Mouse (Mus musculus): ENCODE measurements around the gene Junb.

The Junb gene

DNA sequence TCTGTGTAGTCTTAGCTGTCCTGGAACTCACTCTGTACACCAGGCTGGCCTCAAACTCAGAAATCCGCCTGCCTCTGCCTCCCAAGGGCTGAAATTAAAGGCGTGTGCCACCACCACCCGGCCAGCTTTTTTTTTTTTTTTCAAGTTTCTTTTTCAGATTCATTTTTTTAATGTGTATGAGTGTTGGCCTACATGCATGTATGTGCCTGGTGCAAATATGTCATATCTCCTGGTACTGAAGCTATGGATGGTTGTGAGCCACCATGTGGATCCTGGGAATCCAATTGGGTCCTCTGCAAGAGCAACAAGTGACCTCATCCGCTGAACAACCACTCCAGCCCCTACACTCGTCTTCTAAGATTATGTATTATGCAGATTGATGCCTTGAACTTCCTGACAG lies 8.9 kb upstream of the Junb start:
- no peak for DNase-seq

DNA sequence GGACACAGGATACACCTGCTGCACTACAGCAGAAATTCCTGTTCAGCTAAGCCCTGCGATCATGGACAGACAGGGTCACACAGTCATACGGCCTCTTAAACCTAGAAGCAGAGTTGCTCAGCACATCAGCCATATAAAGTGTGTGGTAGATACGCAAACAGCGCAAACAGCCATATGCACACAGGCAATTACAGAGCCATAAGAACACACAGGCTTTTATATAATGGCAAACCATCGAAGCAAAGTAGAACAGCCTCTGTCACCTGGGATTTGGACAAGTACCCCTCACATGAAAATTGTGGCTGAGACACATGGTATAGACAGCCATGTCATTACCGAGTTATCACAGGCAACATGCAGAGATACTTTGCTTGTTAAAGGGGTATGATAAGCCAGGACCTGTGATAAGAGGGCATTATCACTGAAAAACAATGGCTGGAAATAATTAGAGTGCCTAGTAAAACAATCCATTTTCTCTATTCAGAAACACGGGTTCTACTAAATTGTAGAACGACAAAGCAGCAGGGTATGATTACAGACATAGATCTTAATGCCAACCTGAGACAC lies 7.9 kb upstream of the Junb start:
- DNase-seq: no peak

DNA sequence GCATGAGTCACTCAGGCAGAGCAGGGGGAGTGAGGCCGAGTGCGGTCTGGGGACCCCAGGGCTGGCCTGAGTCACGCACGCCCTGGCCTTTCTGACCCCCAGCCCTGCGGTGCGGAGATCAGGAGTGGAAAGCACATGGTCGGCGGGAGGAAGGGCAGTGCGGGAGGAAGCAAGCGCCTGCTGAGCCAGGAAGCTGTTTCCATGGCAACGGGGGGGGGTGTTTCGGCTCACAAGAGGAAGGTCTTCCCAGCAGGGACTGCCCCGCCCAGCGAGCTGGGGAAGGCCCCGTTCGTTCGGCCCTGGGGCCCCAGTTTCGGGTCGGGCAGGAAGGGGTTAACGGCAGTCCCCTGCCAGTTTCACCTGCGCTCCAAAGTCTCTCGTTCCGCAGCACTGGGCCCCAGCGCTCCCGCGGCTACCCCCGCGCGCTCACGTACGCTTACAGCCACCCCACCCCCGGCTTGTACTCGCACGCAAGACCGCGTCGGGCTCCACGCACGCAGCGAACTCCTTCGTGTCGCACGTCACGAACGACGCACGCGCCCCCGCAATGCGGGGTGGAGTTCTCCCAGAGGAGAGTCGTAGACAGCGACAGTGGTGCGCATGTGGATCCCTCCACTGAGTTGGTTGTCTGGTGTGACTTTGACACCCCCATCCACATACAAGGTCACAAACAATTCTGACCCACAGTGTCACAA lies 7.3 kb upstream of the Junb start:
- peak; percentile 98 for DNase-seq

DNA sequence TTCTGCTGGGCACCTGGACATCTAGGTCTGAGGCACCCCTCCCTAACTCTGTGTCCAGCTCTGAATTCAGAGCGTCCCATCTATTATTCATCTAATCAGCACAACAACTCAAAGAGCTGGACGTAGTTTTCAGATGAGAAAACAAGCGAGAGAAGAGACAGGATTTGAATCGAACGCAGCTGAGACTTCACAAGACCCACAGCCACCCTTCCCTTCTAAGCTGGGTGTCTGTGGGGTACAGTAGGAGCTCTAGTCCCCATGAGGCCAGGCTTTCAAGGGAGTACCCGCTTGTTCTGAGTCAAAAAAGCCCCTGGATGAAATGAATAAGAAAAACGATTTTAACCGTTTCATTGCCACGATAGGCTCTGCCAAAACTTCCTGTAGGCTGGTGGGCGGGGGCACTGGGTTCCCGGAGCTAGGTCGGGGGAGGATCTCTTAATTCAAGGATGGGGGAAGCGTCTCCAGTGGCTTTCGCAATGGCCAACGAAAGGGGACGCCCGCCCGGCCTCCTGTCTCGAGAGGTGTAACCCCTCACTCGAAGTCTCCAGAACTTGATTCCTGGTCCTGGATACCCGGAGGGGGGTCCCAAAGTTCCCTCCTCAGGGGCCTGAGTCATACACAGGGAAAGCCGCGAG lies 6.6 kb upstream of the Junb start:
- DNase-seq: no peak

DNA sequence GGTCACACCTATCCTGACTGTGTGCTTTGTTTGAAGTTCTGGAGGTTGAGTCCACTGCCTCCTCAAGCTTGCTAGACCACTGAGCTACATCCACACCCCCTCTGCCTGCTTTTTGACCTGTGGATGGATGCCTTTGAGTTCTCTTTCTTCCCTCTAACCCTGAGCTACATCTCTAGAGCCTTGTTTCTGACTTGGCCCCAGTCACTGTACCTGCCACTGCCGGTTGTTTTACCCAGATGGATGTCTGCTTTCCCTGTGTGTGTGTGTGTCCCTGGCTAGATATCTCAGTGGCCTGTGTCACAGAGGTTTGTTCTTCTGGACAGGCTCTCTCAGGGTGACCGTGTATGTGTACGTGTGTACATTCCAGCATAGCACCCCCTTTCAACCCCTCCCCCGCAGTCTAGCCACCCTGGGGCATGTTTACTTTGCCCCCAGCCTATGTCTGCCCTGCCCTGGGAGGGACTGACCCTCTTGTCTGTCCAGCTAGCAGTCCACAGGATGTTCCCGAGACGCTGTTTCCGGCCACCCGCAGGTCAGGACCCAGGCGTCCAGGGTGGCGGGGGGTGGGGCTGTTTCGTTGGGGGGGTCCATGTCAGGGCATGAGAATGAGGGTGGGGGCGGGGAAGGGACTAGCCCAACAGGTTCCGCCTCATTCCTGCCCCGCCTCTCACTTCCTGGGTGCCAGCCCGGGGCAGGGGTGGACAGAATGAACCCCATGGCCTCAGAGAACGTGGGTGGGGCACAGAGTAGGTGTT lies 6.0 kb upstream of the Junb start:
- DNase-seq: peak; percentile 83

DNA sequence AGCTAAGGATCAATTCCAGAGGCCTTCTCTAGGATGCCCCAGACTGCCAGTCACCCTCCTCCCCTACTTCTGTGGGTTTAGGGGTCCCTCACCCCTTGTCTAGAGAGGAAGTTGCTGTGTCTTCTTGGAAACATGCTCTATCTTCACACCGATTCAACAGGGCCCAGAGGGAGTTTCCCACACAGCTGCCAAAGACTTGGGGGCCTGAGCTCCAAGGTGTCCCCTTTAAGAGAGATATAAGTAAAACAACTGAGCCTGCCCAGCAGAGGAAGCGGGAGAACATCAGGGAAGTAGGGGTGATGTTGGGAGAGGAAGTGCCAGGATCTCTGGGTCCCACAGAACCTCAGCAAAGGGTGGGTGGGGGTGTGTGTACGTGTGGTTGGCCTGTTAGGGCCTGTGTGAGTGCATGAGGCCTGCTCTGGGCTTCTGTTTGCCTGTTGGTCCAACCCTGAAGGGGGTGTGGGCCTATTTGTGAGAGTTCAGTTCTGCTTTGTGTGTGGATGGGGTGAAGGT lies 4.0 kb upstream of the Junb start:
- DNase-seq: no peak

DNA sequence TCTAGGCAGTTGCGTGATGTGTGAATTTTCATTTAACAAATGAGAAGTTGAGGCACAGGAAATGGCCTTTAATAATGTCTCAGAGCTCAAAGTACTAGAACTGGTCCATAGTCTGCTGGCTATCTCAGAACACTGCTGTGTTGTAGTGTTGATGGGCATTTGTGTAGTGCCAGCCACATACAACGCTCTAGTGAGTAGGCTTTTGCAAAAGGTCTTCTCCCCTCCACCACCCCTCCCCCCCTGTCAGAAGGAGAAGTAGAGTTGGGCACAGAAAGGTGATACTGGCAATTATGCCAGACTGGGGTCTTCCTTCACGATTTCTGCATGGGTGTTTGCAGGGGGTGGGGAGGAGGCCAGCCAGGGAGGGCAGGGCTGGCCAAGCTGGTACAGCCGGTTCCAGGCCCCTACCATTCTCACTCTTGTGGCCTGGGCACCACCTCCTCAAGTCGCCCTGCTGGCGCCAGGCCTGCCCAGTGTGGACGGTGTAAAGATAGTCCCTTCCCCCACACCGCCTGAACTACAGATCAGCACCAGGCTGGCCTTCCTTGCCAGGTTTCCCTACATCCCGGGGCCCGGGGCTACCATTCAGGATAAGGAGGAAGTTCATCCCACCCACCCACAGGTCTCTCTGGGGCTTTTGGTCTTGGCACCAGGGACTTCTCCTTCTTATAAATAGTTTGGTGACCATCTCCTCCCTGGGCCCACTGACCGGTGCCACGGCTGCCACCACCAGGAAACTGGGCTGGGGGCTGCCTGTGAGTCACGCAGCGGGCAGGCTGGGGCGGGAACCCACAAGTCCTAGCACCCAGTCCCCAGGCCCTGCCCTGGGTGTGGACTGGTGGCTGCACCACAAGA lies 3.4 kb upstream of the Junb start:
- DNase-seq: peak; percentile 70

DNA sequence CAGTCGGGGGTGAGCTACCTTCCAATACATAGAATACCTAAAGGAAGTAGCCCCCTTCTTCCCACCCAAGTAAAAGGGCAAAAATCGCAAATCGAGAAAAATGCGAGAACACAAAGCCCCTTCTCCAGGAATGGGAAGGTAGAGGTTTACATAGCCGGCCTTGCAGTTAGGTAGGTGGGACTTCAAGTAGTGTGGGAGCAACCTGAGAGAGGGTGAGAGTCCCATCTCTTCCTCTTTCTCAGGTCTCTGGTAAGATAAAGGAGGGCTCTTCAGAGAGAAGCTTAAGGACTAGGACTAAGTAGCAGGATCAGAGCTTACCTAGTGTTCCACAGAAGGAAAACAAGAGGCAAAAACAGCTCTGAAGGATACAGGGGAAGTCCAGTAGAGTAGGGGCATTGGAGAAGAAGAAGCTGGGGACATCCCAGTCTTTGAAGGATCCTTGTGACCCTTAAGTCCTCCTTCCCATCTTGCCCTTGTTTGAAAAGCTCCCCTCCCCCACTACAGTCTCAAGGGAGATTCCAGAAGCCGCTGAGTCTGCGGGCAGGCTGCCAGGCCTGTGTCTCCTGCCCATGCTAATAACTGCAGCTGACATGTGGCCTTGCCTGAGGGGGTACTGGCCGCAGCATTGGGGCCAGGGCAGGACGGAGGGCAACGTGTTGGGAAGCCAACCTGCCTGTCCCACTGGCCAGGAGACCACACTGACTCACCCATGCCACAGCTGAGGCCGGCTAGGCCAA lies 2.3 kb upstream of the Junb start:
- peak; percentile 96 for DNase-seq

DNA sequence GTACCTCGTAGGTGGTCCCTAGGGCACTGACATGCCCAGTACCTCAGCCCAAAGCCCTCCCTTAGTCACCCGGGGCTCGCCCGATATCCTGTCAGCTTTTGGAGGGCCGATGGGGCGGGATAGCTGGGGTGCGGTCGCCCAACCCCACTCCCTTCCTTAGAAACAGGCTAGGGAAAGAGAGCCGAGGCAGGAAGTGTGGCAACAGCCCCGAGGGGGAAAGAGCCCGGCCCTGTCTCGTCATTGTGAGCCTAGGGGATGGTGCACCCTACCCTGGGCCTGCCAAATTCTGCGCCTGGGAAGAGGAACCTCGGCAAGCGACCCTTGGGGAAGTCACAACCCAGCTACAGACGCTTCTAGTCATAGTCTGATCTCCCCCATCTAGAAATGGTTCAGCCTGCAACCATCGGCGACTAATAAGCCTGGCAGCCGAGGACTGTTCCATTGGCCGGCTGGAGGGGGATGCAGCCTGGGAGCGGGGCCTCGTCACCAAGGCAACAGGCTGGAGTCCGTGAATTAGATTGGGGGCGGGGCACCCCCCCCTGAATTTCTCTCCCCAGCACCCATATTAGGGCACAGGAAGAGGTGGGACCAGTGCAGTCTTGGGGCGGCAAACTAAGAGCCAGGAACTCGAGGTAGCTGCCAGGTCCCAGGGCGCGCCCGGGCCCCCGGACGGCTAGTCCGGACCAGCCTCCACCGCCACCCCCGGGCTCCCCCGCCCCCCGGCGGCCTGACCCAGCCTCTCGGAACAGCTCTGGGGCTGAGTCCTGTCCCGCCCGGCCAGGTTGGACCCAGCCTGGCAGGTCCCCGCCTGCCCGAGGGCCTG lies 1.3 kb upstream of the Junb start:
- DNase-seq: peak; percentile 96

DNA sequence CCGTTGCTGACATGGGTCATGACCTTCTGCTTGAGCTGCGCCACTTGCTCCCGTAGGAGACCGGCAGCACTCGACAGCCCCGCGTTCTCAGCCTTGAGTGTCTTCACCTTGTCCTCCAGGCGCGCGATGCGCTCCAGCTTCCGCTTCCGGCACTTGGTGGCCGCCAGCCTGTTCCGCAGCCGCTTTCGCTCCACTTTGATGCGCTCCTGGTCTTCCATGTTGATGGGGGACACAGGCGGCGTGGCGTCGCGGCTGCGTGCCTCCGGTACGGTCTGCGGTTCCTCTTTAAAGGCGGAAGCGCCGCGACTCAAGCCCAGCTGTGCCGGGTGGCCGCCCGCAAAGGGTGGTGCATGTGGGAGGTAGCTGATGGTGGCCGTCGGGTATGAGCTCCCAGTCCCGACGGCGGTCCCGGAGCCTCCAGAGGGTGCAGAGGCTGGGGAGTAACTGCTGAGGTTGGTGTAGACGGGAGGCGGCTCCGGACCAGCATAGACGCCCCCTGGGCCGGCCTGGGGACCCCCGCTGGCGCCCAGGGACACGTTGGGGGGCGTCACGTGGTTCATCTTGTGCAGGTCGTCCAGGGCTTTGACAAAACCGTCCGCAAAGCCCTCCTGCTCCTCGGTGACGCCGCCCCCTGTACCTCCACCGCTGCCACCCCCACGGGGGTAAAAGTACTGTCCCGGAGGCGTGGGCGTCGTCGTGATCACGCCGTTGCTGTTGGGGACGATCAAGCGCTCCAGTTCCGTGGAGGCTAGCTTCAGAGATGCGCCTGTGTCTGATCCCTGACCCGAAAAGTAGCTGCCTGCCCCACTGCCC lies 877 bp downstream of the Junb start:
- DNase-seq: peak; percentile 82

DNA sequence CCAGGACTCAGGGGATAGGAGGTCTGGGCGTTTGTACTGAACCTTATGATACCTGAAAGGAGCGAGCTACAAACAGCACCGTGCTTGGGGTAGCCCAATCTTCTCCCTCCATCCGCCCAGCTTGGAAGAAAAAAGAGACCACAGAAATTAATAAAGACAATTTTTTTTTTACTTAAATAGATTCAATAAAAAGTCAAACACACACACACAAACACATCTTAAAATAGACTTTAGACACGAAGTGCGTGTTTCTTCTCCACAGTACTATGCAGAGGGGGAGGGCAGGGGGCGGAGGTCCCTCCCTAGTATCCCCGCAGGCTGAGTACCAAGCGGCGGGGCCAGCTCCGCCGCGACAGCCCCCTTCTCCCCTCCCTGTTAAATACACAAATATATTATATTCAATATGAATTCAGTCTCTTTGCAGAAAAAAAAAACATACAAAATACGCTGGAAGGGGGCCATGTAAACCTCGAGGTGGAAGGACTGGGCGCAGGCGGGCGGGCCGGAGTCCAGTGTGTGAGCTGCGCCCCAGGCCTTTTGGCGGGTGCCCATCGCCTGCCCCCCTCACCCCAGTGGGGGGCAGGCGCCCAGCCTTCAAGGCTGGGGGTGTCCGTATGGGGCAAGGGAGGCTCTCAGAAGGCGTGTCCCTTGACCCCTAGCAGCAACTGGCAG lies 1.6 kb downstream of the Junb start:
- no peak for DNase-seq

DNA sequence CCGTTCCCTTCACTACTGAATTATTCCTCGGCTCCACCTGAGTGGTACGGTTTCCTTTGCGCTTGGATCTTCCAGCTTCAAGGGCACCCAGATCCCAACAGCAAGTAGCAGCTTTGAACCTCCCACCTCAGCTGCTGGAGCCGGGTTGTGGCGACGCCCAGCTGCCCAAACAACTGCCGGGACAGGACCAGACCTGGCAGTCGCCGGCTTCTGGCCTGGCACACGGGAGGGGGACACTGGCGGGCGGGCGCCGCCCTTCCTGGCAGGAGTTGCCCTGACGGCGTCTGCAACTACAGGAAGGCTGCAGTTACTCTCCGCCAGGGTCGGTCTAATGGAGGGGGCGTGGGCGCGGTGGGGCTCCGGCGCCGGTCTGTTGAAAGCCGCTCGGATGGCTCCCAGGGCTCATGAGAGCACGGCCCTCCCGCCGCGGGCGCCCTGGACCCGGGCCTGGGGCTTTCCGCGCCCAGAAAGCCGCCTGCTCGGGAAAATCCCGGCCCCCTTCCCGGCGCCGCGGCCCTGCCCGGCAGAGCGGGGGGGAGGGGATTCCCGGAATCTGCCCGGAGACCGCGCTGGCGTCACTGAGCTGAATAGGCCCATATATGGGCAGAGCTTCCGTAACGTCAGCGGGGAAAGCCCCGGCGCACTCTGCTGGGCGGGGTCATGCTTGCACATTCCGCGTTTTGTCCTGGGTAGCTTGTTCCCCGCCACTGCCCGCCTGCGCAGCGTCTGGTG lies 2.3 kb downstream of the Junb start:
- DNase-seq: peak; percentile 97

DNA sequence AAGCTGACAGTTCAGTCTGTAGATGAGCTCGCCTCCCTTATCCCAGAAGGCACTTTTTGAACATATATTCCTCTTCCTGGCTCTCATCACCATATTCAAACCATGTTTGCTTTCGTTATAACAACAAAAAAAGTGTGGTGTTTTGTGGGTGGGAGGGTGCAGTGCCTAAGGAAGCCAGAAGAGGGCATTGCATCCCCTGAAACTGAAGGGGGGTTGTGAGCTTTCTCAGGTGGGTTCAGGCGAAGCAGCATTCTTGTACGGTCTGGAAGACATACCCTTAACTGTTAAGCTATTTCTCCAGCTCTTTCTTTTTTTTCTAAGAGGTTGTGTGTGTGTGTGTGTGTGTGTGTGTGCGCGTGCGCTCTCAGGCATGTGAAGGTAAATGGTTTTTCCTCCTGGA lies 3.1 kb downstream of the Junb start:
- peak; percentile 80 for DNase-seq

DNA sequence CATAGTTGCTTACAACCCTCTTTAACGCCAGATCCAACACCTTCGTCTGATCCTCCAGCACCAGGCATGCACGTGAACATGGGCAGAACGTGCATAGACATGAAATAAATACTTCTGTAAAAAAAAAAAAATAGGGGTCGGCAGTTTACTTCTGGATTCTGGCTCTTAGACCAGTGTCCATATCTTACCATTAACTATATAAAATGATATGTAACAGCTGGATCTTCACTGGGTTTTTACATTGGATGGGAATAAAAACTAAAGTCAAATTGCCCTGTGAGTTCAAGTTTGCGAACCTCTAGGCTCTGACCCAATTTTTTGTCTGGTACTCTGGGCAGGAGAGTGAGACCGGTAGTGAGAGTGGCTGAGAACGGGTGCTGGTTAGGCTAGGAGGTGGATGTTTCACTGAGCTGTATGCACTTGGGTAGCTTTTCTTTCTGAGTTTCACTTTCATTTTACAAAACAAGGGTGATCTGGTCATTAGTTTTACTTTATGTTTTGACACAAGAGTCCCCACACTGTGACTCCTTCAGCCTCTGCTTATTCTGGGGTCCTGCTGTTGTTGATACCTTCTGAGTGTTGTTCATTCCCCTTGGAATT lies 3.9 kb downstream of the Junb start:
- DNase-seq: no peak

DNA sequence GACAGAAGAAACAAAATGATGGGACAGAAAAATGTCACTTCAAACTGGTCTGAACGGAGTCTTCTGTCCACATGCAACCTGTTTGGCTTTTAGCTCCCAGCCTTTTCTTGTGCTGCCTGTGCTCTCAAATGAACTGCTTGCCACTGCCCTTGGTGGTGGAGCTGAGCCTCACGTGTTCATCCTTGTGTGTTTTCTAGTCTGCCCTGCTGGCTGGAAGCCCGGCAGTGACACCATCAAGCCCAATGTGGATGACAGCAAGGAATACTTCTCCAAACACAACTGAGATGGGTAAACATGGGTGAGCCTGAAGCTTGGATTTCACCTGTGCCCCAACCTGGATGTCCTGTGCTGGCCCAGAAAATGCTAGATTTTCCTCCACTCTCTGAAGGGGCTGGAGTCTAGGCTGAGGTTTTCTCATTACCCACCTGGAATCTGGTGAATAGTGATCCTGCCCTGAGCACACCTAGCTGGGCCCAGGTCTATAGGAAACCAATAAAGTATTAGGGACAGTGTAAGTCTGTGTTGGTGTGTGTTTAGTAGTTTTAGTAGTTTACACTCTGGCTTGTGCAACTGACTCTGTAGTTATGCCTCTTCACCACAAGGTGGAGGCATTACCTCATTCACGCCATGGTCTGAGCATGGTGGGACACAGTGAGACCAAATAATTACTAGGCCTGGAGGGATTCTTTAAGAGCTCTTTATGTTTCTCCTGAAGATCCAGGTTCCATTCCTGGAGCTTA lies 4.5 kb downstream of the Junb start:
- peak; percentile 67 for DNase-seq

DNA sequence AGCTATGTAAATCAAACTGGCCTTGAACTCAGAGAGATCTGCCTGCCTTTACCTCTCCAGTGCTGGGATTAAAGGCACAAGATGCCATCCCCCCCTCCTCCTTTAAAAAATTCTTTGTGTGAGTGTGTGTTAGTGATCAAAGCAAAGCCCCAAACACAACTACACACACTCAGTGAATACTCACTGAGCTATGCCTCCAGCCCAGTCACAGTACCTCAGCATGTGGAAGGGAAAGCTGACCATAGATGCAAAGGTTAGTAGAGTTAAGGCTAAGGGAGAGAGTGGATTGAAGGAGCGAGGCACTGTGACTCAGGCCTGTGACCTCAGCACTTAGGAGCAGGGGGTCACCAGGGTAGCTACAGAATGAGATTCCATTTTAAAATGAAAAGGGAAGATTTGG lies 5.4 kb downstream of the Junb start:
- no peak for DNase-seq

DNA sequence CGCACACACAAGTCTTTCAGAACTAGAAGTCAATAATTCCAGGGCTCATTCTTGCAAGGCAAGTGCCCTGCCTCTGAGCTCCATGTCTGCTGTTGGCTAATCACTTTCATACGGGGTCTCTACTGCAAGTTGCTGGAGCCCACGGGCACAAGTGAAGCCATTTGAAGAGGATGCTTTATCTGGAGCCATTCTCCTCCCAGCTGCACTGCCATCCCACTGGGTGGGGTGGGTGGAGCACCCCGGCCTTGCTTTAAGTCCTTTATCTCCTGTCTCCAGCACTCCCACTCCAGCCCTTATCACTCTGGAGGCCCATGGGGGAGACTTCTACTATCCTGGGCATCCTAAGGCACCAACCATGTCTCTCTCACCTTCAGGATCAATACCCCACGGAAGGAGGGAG lies 7.6 kb downstream of the Junb start:
- no peak for DNase-seq
